Mouse (Mus musculus) ES-Bruce4 (cell line): ENCODE results near the gene Cpsf6. TPM values are rescaled to one million over a fixed set of nuclear protein-coding genes. Genes with fewer than 3 reads are reported as not detected.

Experiments used
- H3K27ac ChIP-seq: 2 replicates; pipeline ENCODE4 v1.5.1; 2012; ENCODE audit warnings: low read length, inconsistent platforms; ENCODE audit not compliant: insufficient read depth
- H3K27me3 ChIP-seq: 2 replicates; pipeline ENCODE4 v1.6.1; 2012; ENCODE audit warnings: mild to moderate bottlenecking, low read length, inconsistent platforms; ENCODE audit not compliant: control insufficient read depth, poor library complexity, insufficient read depth, severe bottlenecking
- H3K36me3 ChIP-seq: 2 replicates; pipeline ENCODE4 v1.6.1; 2012; ENCODE audit warnings: inconsistent platforms, mild to moderate bottlenecking, low read length, moderate library complexity; ENCODE audit not compliant: control insufficient read depth, poor library complexity, insufficient read depth, severe bottlenecking
- H3K4me1 ChIP-seq: one replicate; pipeline ENCODE4 v1.8.1; 2011; ENCODE audit warnings: low read length; ENCODE audit not compliant: control insufficient read depth, insufficient read depth
- H3K4me3 ChIP-seq: 2 replicates; pipeline ENCODE4 v1.5.1; 2011; ENCODE audit warnings: low read depth, mild to moderate bottlenecking, low read length
- H3K9ac ChIP-seq: 2 replicates; pipeline ENCODE4 v1.6.1; 2012; ENCODE audit warnings: low read depth, mild to moderate bottlenecking, inconsistent platforms; ENCODE audit not compliant: poor library complexity, severe bottlenecking
- H3K9me3 ChIP-seq: replicated peaks from 2 replicates; pipeline ENCODE4 v1.6.1; 2012; ENCODE audit warnings: mild to moderate bottlenecking, low read length, inconsistent platforms; ENCODE audit not compliant: control insufficient read depth, poor library complexity, insufficient read depth, severe bottlenecking
- CTCF ChIP-seq: IDR thresholded peaks from one replicate; pipeline ENCODE4 v1.8.1; 2011; ENCODE audit warnings: low read depth, low read length
- EP300 ChIP-seq: IDR thresholded peaks from 2 replicates; pipeline ENCODE4 v1.6.1; 2011; ENCODE audit warnings: low read depth, low read length; ENCODE audit not compliant: insufficient read depth
- POLR2A ChIP-seq: IDR thresholded peaks from one replicate; pipeline ENCODE4 v1.8.1; 2011; ENCODE audit warnings: low read length; ENCODE audit not compliant: insufficient read depth
- polyA plus RNA-seq: library from polyadenylated mRNA; stranded (reverse); fragments of >200 nt; gene quantifications from 2 replicates; pipeline ENCODE4 v1.2.4, GENCODE M21; 2011; ENCODE audit warnings: low read depth; ENCODE audit not compliant: missing spikeins, insufficient read depth, insufficient read length

Gene Cpsf6
- polyA plus RNA-seq, 1 experiment = 205 TPM

DNA sequence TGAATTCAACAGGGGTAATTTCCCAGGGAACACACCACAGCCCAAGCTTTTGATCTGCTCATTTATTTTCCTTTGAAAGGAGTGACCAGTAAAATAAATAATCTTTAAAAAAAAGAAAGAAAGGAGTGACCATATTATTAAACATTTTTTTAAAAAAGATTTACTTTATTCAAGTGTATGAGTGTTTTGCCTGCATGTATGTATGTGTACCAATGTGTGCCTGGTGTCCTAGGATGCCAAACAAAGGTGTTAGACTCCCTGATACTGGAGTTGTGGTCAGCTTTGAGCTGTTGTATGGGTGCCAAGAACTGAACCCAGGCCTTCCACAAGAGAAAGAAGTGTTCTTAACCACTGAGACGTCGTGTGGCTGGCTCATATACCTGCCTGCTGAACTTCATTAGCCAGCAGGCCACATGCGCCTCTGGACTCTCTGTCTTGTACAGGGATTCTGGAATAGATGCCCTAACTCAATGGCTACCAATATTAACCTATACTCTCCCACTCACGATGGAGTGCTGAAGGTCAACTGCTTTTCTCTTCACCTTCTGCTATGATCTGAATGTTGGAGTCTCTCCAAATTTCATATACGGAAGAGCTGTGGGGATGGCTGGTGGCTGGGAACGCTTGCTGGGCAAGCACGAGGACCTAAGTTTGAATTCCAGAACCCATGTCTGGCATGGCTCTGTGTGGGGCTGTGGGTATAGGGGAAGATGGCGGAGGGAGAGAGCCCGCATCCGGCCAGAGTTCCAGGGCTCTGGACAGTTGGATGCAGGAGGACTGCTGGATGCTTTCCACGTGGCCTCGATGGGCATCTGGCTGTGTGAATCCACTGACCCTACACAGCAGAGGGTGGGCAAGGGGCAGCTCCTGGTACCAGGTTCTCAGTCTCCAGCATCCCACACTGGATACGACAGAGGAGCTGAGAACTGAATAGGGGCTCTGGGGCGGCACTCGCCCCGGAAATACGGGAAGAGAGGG lies 43.5 kb upstream of the Cpsf6 start:
- H3K27ac ChIP-seq = no peak overlapping the region
- no peaks in the 10 kb centered on the region for H3K4me1 ChIP-seq
- H3K9ac ChIP-seq = no peak overlapping the region
- H3K36me3 ChIP-seq = no peaks in the 10 kb centered on the region
- H3K4me3 ChIP-seq = no peak overlapping the region
- TF ChIP-seq POLR2A (no peak), CTCF (no peak), EP300 (no peak)
- 0 out of 2 replicates have a peak, but pooled peaks cover 2% of the 10 kb centered on the region for H3K27me3 ChIP-seq
- no peaks in the 10 kb centered on the region for H3K9me3 ChIP-seq

DNA sequence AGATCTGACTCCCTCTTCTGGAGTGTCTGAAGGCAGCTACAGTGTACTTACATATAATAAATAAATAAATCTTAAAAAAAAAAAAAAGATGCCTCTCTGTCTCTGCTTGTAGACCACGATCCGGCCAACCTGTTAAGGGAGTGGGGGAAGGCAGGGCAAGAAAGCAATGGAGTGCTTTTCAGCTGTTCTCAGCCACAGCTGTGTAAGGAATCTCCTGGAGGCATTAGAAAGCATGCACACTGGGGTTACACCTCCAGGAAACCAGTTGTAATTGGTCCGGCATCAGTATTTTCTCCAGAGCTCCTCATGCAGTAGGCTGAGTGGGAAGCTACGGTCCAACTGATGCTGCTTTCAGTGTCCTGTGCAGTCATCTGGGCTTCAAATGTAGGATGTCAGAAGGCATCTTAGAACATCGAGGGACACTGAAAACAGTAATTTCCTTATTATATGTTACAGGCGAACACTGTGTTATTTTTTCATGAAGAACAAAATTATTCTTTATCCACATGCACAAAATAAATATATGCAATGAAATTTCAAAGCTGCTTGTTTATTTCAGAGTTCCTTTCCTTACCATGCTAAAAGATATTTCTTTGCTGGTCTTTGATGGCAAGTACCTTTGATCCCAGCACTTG lies 42.5 kb upstream of the Cpsf6 start:
- Histone ChIP-seq H3K36me3 (no peaks in the 10 kb centered on the region), H3K9me3 (no peaks in the 10 kb centered on the region), H3K9ac (no peak overlapping the region), H3K27ac (no peak overlapping the region), H3K4me1 (no peaks in the 10 kb centered on the region), H3K4me3 (no peak overlapping the region), H3K27me3 (0 out of 2 replicates have a peak, but pooled peaks cover 2% of the 10 kb centered on the region)
- no peak for TF ChIP-seq EP300
- TF ChIP-seq CTCF = no peak
- no peak for TF ChIP-seq POLR2A

DNA sequence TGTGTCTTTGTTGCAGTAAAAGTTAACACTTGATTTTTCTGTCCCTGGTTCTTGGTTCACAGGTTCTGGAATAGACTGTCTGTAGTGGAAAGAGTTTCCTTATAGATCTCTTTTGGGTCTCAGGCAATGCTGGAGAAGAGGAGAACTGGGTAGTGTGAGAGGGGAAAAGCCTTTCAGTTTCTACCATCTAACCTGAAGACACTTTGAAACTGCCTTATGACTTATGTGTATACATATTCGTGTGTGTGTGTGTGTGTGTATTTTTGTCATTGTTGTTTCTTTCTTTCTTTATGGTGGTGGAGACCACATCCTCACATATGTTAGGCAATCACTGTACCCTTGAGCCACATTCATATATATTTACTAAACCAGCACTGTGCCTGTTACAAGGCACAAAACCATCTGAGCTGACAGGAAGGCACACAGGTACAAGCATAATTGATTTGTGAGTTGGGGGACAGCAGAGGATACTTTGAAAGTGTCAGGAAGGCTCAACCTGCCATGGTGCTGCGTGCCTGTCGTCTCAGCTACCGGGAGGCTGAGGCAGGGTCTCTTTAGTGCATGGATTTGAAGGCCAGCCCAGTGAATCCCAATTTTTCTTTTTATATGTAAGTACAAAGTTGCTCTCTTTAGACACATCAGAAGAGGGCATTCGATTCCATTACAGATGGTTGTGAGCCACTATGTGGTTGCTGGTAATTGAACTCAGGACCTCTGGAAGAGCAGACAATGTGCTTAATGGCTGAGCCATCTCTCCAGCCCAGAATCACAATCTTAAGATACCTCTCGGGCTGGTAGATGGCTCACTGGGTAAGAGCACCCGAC lies 41.7 kb upstream of the Cpsf6 start:
- no peak overlapping the region for H3K27ac ChIP-seq
- 0 out of 2 replicates have a peak, but pooled peaks cover 2% of the 10 kb centered on the region for H3K27me3 ChIP-seq
- no peak for TF ChIP-seq POLR2A
- TF ChIP-seq CTCF = no peak
- no peak for TF ChIP-seq EP300
- H3K4me1 ChIP-seq = no peaks in the 10 kb centered on the region
- no peak overlapping the region for H3K4me3 ChIP-seq
- H3K9me3 ChIP-seq = no peaks in the 10 kb centered on the region
- H3K36me3 ChIP-seq = no peaks in the 10 kb centered on the region
- no peak overlapping the region for H3K9ac ChIP-seq

DNA sequence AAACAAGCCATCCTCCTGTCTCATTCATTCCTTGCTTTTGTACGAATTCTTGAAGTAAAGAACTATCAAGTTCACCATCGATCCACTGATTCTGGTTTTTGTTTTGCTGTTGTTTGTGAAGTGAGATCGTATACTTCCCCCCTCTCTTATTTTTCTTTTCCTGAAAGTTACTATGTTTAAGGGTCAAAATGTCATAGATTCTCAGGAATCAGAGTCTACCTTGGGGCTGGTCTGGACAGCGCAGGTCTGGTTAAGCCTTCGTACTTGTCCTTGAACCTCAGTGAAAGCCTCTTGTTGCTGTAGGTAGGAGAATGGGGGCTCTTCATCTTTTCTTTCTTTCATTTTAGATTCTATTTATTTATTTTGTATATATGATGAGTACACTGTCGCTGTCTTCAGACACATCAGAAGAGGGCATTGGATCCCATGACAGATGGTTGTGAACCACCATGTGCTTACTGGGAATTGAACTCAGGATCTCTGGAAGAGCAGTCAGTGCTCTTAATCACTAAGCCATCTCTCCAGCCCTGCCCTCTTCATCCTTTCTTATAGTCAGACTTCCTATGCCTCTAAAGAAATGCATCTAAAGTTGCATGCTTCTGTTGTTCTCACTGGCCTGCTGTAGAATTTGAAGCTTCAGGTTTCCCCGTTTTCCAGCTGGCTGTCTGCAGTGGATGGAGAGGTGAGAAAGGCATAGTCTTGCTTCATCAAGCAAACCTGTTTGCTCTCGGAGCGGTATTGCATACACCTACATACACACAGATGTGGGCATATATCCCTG lies 40.9 kb upstream of the Cpsf6 start:
- Histone ChIP-seq H3K4me1 (no peaks in the 10 kb centered on the region), H3K27ac (no peak overlapping the region), H3K36me3 (no peaks in the 10 kb centered on the region), H3K9me3 (no peaks in the 10 kb centered on the region), H3K27me3 (0 out of 2 replicates have a peak, but pooled peaks cover 2% of the 10 kb centered on the region), H3K4me3 (no peak overlapping the region), H3K9ac (no peak overlapping the region)
- no peak for TF ChIP-seq CTCF
- TF ChIP-seq POLR2A = no peak
- TF ChIP-seq EP300 = no peak

DNA sequence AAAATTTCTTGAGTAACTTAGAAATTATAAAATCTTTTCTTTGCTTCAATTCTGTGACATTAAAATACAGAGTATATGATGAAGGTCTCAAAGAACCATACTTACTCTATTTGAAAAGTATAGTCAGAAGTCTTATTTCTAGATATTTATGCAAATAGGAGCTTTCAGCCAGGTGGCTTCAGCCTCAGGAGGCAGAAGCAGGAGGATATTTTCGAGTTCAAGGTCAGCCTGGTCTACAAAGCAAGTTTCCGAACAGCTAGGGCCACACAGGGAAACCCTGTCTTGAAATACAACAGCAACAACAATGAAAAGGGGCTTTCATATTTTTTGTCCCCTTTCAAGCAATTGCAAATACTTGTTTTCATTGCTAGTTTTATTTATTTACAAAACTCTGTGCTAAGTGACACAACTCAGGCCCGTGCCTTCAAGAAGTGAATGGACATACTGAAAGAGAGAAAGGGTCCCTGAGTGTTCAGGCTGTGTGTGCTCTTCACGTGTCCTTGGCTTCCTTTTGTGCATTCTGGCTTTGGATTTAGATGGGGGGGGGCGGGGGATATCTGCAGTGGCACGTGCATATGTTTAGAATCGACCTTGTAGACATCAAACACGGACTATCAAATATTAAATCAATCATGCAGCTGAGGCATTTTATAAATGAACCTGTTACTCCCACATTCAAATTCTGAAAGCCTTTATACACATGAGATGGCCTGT lies 39.9 kb upstream of the Cpsf6 start:
- TF ChIP-seq CTCF = no peak
- no peak for TF ChIP-seq POLR2A
- TF ChIP-seq EP300 = no peak
- Histone ChIP-seq H3K4me1 (no peaks in the 10 kb centered on the region), H3K9me3 (no peaks in the 10 kb centered on the region), H3K4me3 (no peak overlapping the region), H3K27me3 (0 out of 2 replicates have a peak, but pooled peaks cover 2% of the 10 kb centered on the region), H3K27ac (no peak overlapping the region), H3K9ac (no peak overlapping the region), H3K36me3 (no peaks in the 10 kb centered on the region)
